In the genomic region with DNA sequence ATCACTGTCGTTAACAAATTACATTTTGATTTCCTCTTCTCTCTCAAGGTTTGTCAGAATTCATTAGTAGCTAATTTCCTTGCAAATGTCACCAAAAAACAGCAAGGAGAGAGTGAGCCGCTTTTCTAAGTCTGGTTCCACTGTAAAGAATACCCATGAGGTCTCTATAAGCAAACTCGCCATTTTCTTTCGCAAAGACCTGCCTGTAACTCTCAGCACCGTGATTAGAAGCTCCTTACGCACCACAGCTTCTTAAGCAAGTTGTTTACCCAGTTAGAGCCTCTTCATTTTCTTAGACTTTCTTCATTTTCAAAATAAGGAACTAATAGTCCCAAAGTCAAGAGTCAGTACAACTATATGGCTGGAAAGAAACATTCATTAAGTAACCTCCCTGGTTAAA, we compare ENCODE assay signal across 31 mouse cellular contexts. TPM values are rescaled to one million over a fixed set of nuclear protein-coding genes. Genes with fewer than 3 reads are reported as not detected.
DNase-seq lines count a peak whose midpoint lies in the region; ATAC-seq and TF ChIP-seq lines count a peak whose summit lies in the region.
"Had no signal": no experiment of that assay in that cellular context is flagged by ENCODE, and none has a peak within 500 bp of the region (broad histone marks: within the 10 kb centered on the region; RNA-seq: fewer than 3 reads in every experiment).

No protein-coding gene starts in this region.

- H3K36me3 ChIP-seq in lung, embryonic 14.5 days (ENCODE audit: insufficient read depth): no peaks in the 10 kb centered on the region
- H3K36me3 ChIP-seq: embryonic facial prominence, embryonic 15.5 days; heart, embryonic 10.5 days; heart, embryonic 13.5 days; hindbrain, embryonic 12.5 days; hindbrain, embryonic 15.5 days; intestine, embryonic 15.5 days had no signal

- H3K4me1 ChIP-seq in lung, embryonic 14.5 days (ENCODE audit: insufficient read depth): 0 out of 2 replicates have a peak, but pooled peaks cover under 1% of the 10 kb centered on the region

- H3K9me3 ChIP-seq in lung, embryonic 14.5 days (ENCODE audit: low read depth, low read length): no peaks in the 10 kb centered on the region
- H3K9me3 ChIP-seq: embryonic facial prominence, embryonic 15.5 days; heart, embryonic 10.5 days; heart, embryonic 13.5 days; hindbrain, embryonic 12.5 days; hindbrain, embryonic 15.5 days; intestine, embryonic 15.5 days had no signal

- H3K4me2 ChIP-seq in lung, embryonic 14.5 days: no peak overlapping the region
- H3K4me2 ChIP-seq: heart, embryonic 13.5 days; hindbrain, embryonic 15.5 days; intestine, embryonic 15.5 days had no signal

- H3K9ac ChIP-seq in lung, embryonic 14.5 days: no peak overlapping the region
- H3K9ac ChIP-seq: embryonic facial prominence, embryonic 15.5 days; forebrain, postnatal 0 days; heart, embryonic 13.5 days; hindbrain, embryonic 12.5 days; hindbrain, embryonic 15.5 days; intestine, embryonic 15.5 days had no signal

- no peak overlapping the region for H3K27ac ChIP-seq in lung, embryonic 14.5 days (ENCODE audit: low read depth)
- no peak overlapping the region for H3K27ac ChIP-seq in gastrocnemius, adult 2 months
- H3K27ac ChIP-seq: embryonic facial prominence, embryonic 15.5 days; heart, adult 2 months; heart, embryonic 10.5 days; heart, embryonic 13.5 days; hindbrain, embryonic 12.5 days; hindbrain, embryonic 15.5 days; intestine, embryonic 15.5 days had no signal

- intact Hi-C loops in gastrocnemius, adult 2 months (cut with DNase I): no loop called here

- H3K27me3 ChIP-seq in lung, embryonic 14.5 days (ENCODE audit: insufficient read depth, low read length): peaks cover 70% of the 10 kb centered on the region
- H3K27me3 ChIP-seq: Patski had no signal

- WGBS in lung, embryonic 14.5 days: 22% methylated on average over 6 of the region's 6 CpGs

- no peak for TF ChIP-seq POLR2A in brain, embryonic 14.5 days (IDR thresholded peaks at IDR 0.05; ENCODE audit: borderline replicate concordance, extremely low read depth, insufficient read depth, insufficient read length, poor library complexity, severe bottlenecking)

- H3K4me3 ChIP-seq in lung, embryonic 14.5 days (ENCODE audit: low read depth, low read length): no peak overlapping the region
- no peak overlapping the region for H3K4me3 ChIP-seq in gastrocnemius, adult 2 months
- H3K4me3 ChIP-seq: heart, adult 2 months; heart, embryonic 13.5 days; hindbrain, embryonic 12.5 days; hindbrain, embryonic 15.5 days; intestine, embryonic 15.5 days had no signal

- no peak for TF ChIP-seq CTCF in lung, embryonic 14.5 days (IDR thresholded peaks at IDR 0.05; ENCODE audit: low read depth)
- TF ChIP-seq CTCF in brain, embryonic 14.5 days (IDR thresholded peaks at IDR 0.05; ENCODE audit: borderline replicate concordance, extremely low read depth, insufficient read depth, insufficient read length): no peak
- TF ChIP-seq CTCF in gastrocnemius, adult 2 months (IDR thresholded peaks at IDR 0.05): no peak

- DNase-seq in embryo, embryonic 10.5 days (ENCODE audit: low spot score): peak; percentile 57
- DNase-seq in embryo, embryonic 11 days: no peak
- DNase-seq in lung, embryonic 14.5 days: peak; percentile 19
- DNase-seq in lung, postnatal 36 days: no peak
- DNase-seq in brain, embryonic 14.5 days (ENCODE audit: low read depth): peak; percentile 50
- DNase-seq in gastrocnemius, adult 2 months: no peak
- DNase-seq: adrenal gland, postnatal 10 days; adrenal gland, postnatal 36 days; cerebellum, adult 11 months; cerebellum, adult 2 months; cerebellum, adult 9-11 months; cerebellum, postnatal 25 days; forebrain, postnatal 0 days; gastrocnemius, postnatal 10 days; gastrocnemius, postnatal 36 days; heart, adult 2 months; heart, postnatal 14 days; heart, postnatal 4 days; kidney, adult 11 months had no signal

- no peak for ATAC-seq in lung, embryonic 14.5 days (ENCODE audit: insufficient read depth)
- ATAC-seq: forebrain, embryonic 14.5 days; forebrain, postnatal 0 days; intestine, embryonic 15.5 days; Patski had no signal

RNA-seq across cellular contexts. Expression of gene Pax9, which starts 9.4 kb away (rescaled TPM):
- polyA plus RNA-seq in lung, embryonic 14.5 days (2014; fragmentation: Nextera tagmentation; extraction: Ambion mirVana): 0.09 and 0.25 TPM in 2 replicates
- 0.05 and 0.10 TPM in 2 replicates for polyA plus RNA-seq in brain, embryonic 14.5 days (2012; rRNA removed)
- under 1 TPM; 0.06 to 0.10 TPM for total RNA-seq in gastrocnemius, adult 2 months (2021)
- total RNA-seq: adrenal gland, adult 18-20 months; adrenal gland, postnatal 10 days; common myeloid progenitor, adult 5-6 weeks; forebrain, postnatal 0 days; granulocyte monocyte progenitor cell, adult 5-6 weeks had no signal
- polyA plus RNA-seq: cerebellum, adult 2 months; forebrain, embryonic 14.5 days; forebrain, postnatal 0 days; frontal cortex, adult 2 months; hindbrain, embryonic 15.5 days; intestine, embryonic 15.5 days had no signal

Comparison
In these comparisons a context has a peak if more than half of its experiments do, and no peak if none do; other contexts are left out.
1. DNase-seq: peak in embryo, embryonic 10.5 days (single experiment), lung, embryonic 14.5 days (single experiment) and brain, embryonic 14.5 days (single experiment); none in embryo, embryonic 11 days (single experiment), lung, postnatal 36 days (single experiment) and gastrocnemius, adult 2 months (single experiment).